Mouse (Mus musculus) lung, postnatal 0 days (tissue): Measurements from ENCODE around the gene Ap2a1.

Source experiments
- CTCF ChIP-seq: IDR thresholded peaks from 2 replicates; pipeline ENCODE4 v1.5.1; 2016; ENCODE audit warnings: antibody characterized with exemption, mild to moderate bottlenecking
- EP300 ChIP-seq: IDR thresholded peaks from 2 replicates; pipeline ENCODE4 v1.6.1; 2016; ENCODE audit warnings: antibody characterized with exemption, mild to moderate bottlenecking, control low read depth

GRCm38 (mm10) chr7:44862434-44862833 is 66.9 kb downstream of the Ap2a1 start:
- TF ChIP-seq CTCF = no peak
- TF ChIP-seq EP300 = no peak
